Mouse (Mus musculus): ENCODE data around the gene Brap.

DNA sequence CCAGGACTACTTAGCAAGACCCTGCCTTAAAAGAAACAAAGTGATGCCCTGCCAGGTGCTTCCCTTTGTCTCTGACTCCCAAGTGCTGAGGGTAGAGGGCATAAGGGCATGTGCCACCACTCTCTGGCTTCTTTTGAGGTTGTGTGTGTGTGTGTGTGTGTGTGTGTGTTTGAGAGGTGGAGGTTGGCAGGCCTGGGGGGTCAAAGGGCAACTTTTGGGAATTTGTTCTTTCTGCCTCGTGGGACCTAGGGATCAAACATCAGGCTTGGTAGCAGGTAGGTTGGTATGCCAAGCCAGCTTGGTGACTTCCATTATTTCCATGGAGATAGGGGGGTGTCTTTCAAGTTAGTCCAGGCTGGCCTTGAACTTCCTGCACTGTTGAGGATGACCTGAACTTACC lies 43.0 kb downstream of the Brap start:
- TF ChIP-seq CTCF (IDR thresholded peaks at IDR 0.05; ENCODE audit: low read depth, low read length) (no peak), TAL1 (conservative IDR thresholded peaks at IDR 0.05; ENCODE audit: low read depth, low read length) (no peak), GATA1 (IDR thresholded peaks at IDR 0.05; ENCODE audit: borderline replicate concordance, low read length) (no peak), GATA2 (IDR thresholded peaks at IDR 0.05; ENCODE audit: borderline replicate concordance, low read depth, low read length) (no peak), POLR2AphosphoS5 (IDR thresholded peaks at IDR 0.05; ENCODE audit: insufficient replicate concordance, low read depth, low read length) (no peak)
